Mouse (Mus musculus) bone marrow macrophage, adult 2 months (primary cell): ENCODE measurements around the gene Tspan1.

Experiments
- CTCF ChIP-seq: IDR thresholded peaks from 2 replicates; pipeline ENCODE4 v1.5.1; 2012; ENCODE audit warnings: low read depth, mild to moderate bottlenecking, low read length, moderate library complexity
- POLR2A ChIP-seq: IDR thresholded peaks from 2 replicates; pipeline ENCODE4 v1.6.1; 2012; ENCODE audit warnings: mild to moderate bottlenecking, low read depth, low read length, borderline replicate concordance

- no peak for TF ChIP-seq POLR2A
- no peak for TF ChIP-seq CTCF
Observed at GRCm38 (mm10) chr4:116198422-116198821, 31.0 kb upstream of the Tspan1 start.
